Mouse (Mus musculus) liver, embryonic 14.5 days (tissue): ENCODE measurements around the gene Hoxd9.

Source experiments
- CTCF ChIP-seq: IDR thresholded peaks from 2 replicates; pipeline ENCODE4 v1.5.1; 2016; ENCODE audit warnings: antibody characterized with exemption, low read depth, control low read depth
- EP300 ChIP-seq: IDR thresholded peaks from 2 replicates; pipeline ENCODE4 v1.6.1; 2016; ENCODE audit warnings: antibody characterized with exemption, low read depth

GRCm38 (mm10) chr2:74708676-74709075 lies 11.1 kb downstream of the Hoxd9 start:
- TF ChIP-seq EP300 (no peak), CTCF (no peak)
